ENCODE assay signal across 21 mouse cellular contexts in genomic region chr10:90839611-90840335, GRCm38 (mm10).
"Had no signal": no experiment of that assay in that cellular context is flagged by ENCODE, and none has a peak within 500 bp of the region (broad histone marks: within the 10 kb centered on the region; RNA-seq: fewer than 3 reads in every experiment).

No protein-coding gene starts in this region.

- H3K9me3 ChIP-seq: lung, embryonic 15.5 days had no signal

- H3K4me1 ChIP-seq: lung, embryonic 15.5 days; megakaryocyte, embryonic 14.5 days had no signal

- H3K4me3 ChIP-seq: lung, embryonic 15.5 days; megakaryocyte, embryonic 14.5 days; myocyte; neural tube, embryonic 13.5 days; neural tube, embryonic 15.5 days had no signal

- H3K27ac ChIP-seq: lung, embryonic 15.5 days; macrophage; neural tube, embryonic 13.5 days; neural tube, embryonic 15.5 days had no signal

- ATAC-seq: lung, postnatal 0 days; midbrain, embryonic 16.5 days had no signal

- H3K9ac ChIP-seq: lung, embryonic 15.5 days; neural tube, embryonic 13.5 days; neural tube, embryonic 15.5 days had no signal

- H3K4me2 ChIP-seq: lung, embryonic 15.5 days; midbrain, embryonic 11.5 days; neural tube, embryonic 13.5 days; neural tube, embryonic 15.5 days had no signal

- H3K36me3 ChIP-seq: lung, embryonic 15.5 days; neural tube, embryonic 13.5 days; neural tube, embryonic 15.5 days had no signal

- DNase-seq: lung, adult 2 months; lung, postnatal 14 days; lung, postnatal 36 days; midbrain, embryonic 14.5 days; retina, postnatal 1 day; right cerebral cortex, adult 18-20 months; right cerebral cortex, postnatal 25 days; right cerebral cortex, postnatal 4 days; spleen, adult 18-20 months; thymus, adult 18-20 months; thymus, postnatal 14 days; thymus, postnatal 36 days had no signal

- H3K27me3 ChIP-seq: lung, embryonic 15.5 days; neural tube, embryonic 13.5 days; neural tube, embryonic 15.5 days had no signal
